Mouse (Mus musculus): ENCODE measurements around the gene Samhd1.

The Samhd1 gene

DNA sequence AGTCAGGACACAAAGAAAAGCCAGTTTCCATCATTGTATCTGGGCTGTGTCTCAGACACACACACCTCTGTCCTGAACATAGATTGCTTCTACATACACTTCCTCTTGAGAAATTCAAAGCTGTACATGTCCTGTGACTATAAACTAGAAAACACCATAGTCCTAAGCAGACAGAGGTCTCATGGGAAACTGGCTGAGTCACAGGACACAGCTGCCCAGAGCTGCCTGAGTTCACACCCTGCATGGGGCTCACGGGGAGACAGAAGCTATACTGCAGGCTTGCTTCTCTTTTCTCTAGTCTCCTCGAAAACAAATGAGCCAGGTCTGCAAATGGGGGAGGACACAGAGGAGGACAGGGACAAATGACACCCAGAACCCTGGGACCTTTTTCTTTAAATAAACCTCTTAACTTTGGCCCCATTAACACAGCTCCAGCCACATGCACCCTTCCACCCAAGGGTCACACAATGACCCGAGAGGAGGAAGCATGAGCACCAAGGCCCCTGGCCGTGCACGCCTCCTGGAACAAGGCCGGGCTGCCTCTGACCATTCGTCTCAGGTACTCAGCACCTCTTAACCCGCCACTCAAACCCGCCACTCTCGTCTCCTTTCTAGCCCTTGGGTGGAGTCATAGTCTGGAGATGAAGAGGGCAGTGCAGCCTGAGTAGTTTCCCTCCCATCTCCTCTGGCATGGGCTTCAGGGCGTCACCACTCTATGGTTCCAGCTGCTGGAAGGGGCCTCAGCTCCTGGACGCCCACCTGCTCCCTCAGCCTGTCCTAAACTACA is 35.3 kb downstream of the Samhd1 start:
- no peak for DNase-seq (ENCODE audit: low spot score)

DNA sequence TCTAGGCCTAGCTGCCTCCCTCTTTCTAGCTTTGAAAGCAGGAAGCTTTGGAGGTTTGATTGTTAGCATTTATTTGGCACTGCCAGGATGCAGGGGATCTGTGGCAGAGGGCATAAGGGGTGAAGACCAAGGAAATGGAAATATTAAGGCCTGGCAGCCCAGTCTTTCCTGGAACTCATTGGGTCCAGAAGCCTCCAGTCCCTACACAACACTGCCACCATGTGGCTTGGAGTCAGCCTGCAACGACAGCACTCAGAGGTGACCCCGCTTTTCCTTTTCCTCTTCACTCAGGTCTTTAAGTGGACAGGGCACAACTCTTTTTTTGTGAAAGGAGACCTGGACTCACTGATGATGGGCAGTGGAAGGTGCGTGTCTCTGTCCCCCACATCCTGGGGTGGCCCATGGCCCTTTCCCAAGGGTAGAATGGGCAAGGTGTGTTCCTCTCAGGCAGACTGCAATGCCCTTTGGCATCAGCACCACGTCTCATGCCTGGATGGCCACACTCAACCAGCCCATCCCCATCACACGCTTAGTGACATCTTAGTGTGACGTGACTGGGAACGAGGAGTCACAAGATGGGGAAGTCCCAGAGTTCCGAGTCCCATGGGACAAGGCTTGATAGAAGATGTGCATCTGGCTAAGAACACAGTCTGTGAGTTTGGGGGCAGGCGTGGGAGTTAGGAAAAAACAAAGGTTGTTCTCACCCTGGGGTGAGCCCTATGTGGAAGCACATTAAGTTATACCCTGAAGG is 39.9 kb downstream of the Samhd1 start:
- DNase-seq (ENCODE audit: low spot score): no peak

DNA sequence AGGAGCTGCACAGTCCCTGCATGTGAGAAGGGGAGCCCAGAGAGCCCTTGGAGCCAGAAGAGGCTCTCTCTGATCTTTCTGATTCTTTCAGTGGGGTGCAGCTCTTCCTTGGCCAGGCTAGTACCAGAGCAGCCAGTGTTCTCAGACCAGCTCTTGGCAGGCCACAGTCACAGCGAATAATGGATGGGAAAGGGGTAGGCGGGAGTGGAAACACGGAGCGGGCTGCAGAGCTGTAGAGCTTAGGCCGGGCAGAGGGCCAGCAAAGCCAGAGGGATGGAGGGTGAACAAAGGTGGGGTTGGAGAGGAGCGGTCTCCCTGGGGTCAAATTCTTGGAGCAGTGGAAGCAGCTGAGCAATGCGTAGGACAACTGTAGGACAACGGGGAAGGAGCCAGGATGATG is 43.0 kb downstream of the Samhd1 start:
- no peak for DNase-seq (ENCODE audit: low spot score)

DNA sequence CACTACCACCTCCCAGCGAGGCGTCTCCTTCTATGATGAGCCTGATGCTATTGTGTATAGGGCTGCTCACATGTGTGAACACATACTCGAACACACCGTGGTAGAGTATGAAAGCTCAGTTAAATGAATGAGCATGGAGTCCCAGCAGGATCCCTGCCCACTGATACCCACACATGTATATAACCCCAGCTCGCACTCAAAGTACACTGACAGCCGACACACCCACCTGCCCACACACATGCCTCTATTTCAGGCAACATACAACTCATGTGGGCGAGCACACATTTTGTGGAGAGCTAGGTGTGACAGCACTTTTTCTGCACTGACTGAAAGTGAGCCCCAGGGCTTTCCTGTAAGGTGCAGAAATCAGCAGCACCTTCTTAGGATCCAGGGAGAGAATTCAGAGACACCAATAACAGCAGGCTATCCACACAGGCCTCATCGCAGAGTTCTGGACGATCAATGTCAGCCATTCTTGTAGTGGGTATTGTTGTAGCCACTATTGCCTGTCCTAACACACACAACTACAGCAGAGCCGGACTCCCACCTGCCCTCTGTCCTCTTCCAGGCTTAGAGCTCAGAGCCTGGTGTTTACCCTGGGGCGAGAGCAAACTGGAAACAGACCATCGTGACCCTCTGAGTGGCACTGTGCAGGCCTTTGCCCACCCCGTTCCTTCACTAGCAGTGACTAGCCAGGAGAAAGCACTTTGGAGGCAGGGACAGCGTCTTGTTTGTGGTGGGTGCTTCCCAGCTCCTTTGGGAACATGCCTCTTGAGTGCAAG is 47.3 kb downstream of the Samhd1 start:
- no peak for DNase-seq (ENCODE audit: low spot score)

DNA sequence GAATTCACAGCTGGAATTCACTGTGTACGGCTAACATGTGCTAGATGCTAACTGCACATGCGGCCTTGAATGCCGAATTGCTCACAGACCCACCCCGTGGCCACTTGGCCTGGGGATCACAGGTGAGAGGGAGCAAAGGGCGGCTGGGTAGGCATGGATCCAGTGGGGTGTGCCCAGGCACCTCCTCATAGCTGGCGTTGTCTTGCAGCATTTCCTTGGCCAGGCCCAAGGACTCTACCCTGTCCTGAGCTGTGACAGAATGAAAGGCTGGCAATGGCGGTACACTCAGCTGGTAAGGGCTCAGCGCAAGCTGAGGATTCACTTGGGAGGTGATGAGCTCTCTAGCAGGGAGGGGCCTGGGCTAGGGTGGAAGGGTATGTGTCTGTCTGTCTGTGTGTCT is 48.3 kb downstream of the Samhd1 start, which contains the start of gene Tldc2:
Gene Tldc2 (plus strand): TSS at position 260 of the 400 bp plus-strand sequence.
- DNase-seq (ENCODE audit: low spot score): no peak

DNA sequence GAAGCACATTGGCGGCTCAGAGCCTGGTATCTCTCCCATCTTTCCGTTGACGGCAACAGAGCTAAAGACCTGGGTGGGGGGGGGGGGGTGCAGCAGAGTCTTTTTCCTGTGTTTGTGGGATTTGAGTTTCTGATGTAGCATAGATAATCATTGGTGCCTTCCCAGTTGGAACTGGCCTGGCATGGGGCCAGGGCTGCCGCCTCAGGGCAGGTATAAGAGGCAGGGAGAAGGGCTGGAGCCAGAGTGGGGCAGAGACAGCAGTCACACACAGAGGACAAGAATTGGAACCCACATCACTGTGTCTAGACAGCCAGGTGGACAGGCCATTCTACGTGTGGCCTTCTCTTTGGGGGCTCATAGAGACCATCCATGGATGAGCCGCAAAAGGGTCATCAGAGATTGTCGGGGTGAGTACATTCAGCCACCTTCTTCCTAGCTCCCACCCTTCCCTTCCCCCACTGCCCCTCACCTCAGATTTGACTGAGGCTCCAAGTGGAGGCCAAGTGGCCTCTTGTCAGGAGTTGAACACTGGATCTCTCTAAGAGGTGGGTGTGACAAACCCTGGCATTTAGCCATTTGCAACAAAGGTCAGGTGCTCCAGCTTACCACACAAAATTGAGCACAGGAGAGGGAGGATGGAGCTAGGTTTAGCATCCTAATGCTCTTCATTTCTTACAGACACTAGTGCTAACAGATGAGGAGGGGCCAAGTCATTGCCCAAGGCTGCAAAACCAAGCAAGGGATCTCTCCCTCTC is 50.1 kb downstream of the Samhd1 start:
- DNase-seq (ENCODE audit: low spot score): no peak

DNA sequence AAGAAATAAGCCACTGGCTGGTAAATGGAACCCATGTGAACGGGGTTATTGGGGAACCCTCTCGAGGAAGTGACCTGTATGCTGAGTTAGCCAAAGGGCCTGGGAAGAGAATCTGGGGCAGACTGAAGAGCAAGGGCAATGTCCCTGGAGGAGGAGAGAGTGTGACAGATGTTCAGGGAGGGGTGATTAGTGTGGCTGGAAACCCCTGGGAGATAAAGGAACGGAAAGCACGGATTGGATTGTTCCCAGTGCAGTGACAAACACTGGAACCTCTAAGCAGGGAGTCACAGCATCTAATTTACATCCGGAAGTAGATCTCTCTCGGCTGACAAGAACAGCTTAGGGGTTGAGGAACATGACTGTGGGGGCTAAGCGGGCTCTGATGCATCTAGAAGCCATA is 53.1 kb downstream of the Samhd1 start:
- no peak for DNase-seq (ENCODE audit: low spot score)

DNA sequence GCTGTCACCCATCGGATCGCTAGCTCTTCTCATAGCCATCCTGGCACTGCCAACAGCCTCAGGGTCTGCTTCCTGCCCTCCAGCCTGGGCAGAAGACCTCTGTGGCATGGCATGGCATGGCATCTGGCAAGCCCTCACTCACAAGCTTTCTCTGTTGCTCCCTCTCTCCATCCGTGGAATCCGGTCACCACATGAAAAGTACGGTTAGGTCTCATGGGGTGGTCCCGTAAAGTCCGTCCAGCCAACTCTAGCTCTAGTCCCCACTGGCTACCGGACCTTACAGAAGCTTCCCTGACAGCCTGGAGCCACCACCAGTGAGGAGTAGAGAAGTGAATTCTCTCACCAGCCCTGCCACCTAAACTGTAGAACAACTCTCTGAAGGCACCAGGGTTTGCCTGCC is 53.7 kb downstream of the Samhd1 start:
- no peak for DNase-seq (ENCODE audit: low spot score)

DNA sequence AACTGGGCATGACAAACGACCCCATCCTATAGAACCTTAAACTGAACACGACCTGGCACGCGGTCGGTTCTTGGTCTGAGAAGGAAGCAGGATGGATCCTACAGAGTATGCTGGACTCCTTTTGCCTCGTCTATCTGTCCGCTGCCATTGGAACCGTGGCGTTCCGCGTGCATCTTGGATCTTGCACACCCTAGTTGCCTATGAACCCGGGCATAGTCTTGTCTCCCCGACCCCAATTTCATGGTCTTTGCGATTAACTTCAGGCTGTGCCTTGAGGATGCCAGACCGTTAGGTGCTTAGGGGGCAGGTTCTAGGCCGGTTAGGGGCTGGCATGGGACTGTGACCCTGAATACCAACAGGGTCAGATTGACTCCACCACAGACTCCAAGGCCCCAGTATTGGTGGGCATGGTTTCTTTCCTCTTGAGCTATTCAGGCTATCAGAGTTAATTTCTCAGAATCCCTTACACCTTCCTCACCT is 55.3 kb downstream of the Samhd1 start:
- DNase-seq (ENCODE audit: low spot score): no peak

DNA sequence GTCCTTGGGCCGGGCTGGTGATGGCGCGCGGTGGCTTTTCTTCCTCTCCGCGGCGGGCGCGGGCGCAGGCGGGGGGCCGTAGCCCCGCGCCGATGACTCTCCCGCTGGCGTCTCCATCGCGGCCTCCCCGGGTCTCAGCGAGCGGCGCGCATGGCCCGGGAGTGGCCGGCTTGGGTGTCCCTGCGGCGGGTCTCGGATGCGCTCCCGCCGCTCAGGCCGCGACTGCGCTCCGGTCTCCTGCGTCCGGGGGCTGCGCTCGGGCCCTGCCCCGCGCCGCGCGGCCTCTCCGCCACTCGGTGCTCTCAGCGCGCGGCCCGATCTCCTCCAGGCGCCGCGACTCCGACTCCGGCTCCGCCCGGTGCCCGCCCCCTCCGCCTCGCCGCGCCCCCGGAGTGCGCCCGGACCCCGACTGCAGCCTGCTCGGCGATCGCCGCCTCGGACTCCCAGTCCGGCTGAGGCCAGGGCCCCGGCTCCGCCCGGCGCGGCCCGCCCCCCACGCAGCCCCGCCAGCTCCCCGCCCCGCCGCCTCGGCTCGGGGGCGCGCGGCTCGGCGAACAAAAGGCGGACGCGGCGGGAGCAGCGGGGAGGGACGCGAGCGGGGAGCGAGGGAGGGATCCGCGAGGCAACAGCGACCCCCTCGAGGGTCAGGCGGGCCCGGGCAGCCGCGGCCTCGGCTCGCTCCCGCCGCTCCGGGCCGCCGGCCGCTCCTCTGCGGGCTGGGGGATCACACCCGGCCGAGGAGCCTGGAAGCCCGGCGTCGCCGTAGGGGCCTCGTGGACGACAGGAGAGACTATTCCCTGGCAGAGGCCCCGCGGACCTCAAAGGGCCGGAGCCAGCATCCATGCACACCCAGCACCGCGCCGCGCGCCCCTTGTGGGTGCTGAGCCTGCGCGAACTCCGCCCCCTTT is 56.0 kb downstream of the Samhd1 start, which contains the start of gene Soga1:
Gene Soga1 (minus strand): TSS at position 462 of the 908 bp plus-strand sequence.
- DNase-seq (ENCODE audit: low spot score): peak; percentile 7

DNA sequence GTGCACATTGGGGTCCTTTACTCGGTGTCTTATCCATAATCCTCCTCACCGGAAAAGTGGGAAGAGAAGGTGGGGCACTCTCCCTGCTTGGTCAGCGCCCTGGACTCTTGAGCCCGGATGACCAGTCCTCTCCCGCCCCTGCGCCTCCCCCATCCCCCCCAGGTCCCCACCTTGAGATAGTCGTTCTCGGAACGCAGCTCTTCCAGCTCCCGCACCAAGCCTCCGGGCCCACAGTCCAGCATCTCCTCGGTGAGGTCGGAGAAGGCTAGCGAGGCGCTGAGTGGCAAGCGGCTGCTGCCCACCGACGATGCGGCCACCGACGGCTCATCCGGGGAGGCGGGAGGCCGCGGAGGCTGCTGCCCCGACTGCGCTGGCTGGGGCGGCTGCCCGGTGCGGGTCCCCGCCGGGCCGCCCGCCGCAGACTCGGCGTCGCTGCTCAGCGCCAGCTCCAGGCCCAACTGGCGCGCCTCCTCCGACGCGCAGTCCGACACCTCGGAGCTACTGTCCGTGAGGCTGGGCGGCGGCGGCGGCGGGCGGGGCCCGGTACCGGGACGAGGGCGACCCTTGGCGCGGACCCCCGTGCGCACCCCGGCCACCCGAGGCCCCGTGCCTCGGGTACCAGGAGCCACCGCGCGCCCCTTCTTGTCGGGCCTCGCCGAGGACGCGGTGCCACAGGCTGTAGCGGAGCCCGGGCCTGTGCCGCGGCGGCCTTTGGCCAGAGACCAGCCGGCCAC is 56.8 kb downstream of the Samhd1 start:
- no peak for DNase-seq (ENCODE audit: low spot score)

DNA sequence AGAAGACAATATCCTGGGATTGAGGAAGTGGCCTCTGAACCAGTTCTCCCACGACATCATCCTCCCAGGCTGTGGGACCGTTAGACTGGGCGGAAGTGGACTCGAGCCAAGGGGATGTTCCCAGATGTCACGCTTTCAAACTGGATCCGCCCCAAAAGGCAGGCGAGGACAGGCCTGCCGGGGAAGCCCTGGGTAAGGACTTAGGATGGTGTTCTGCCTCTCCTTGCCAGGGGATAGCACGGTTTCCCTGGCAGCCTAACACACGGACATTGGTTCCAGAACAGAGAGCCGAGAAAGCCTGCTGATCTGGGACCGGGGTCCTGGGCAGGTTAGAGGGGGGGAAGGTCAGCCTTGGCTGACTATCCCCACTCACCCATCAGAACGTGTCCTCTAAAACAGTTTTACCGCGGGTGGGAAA is 57.4 kb downstream of the Samhd1 start:
- DNase-seq (ENCODE audit: low spot score): no peak

DNA sequence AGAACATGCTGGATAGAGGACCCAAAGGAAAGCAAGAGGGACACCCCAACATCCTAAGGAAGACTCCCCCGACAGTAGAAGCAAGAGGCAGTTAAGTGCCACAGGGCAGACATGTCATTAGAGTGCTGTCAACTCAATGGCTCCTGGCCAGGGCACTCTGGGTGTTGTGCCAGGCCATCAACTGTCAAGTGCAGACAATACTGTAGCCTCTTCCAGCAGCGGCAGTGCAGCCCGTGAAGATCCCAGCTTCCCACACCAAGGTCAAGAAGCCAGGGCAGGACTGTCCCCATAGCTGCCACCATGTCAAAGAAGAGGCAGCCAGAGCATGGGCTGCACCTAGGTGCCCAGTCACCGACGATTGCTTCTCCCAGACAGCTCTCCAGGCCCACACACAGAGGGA is 57.9 kb downstream of the Samhd1 start:
- no peak for DNase-seq (ENCODE audit: low spot score)

DNA sequence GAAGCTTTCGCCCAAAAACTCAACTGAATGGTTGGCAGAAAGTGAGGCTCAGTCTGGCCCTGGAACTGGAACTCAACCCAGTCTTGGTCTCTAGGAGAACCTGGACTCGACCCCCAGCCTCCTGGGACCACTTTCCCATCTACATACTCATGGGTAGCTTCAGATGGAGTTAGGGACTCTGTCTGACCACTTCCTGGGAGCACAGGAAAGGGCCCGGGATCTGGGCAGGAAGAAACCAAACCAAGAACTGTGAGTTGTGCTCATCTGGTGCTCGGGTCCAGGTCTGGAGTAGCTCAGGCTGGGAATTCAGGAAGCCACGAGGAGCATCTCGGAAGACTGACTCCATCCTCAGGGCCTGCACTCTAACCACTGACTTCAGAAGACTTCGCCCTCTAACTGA is 58.5 kb downstream of the Samhd1 start:
- no peak for DNase-seq (ENCODE audit: low spot score)

DNA sequence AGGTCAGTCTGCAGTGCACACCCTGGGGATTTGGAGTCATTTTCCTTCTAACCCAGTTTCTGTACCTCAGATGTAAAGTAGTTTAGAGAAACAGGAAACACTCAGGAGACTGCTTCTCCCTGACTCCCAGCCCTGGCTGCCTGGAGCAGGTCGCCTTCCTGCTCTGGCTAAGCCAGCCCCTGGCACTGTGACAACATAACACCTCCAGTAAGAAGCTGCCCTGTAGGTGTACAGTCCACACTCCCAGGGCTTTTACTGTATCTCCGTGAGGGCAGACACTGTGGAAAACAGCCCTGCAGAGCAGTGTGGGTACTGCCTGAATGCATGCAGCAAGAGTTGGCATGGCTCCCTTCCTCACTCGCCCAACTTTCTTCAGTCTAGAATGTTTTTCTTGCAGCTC is 59.4 kb downstream of the Samhd1 start:
- DNase-seq (ENCODE audit: low spot score): no peak

DNA sequence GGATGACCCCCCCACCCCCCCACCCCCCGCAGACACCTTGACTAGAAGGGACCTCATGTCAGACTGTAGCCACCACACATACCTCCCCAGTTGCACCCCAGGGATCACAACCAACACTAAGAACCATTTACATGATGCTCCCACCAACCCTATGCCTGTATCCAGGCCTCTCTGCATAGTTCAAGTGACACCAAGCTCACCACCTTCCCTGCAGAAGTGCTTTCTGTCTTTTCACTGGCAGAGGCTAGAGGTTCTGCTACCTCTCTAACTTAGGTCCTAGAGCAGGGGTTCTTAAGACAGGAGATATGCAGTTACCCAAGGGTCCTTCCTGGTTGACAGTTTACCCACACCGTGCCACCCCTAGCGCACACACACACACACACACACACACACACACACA is 59.8 kb downstream of the Samhd1 start:
- DNase-seq (ENCODE audit: low spot score): no peak

DNA sequence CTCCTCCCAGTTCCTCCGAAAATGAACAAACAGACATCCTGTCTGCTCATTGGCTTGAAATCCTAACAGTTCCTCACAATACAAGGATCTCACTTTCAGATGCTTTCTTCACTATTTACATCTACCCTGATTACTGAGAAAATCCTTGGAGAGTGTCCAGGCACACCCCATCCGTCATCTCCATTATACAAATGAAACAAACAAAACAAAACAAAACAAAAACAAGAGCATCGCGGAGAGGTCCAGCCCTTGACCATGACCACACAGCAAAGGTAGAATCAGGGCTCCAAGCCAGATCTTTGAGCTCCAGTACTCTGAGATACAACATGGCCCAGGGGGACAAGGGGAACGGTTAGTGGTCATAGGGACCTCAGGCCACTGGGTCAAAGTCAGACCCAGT is 60.3 kb downstream of the Samhd1 start:
- no peak for DNase-seq (ENCODE audit: low spot score)

DNA sequence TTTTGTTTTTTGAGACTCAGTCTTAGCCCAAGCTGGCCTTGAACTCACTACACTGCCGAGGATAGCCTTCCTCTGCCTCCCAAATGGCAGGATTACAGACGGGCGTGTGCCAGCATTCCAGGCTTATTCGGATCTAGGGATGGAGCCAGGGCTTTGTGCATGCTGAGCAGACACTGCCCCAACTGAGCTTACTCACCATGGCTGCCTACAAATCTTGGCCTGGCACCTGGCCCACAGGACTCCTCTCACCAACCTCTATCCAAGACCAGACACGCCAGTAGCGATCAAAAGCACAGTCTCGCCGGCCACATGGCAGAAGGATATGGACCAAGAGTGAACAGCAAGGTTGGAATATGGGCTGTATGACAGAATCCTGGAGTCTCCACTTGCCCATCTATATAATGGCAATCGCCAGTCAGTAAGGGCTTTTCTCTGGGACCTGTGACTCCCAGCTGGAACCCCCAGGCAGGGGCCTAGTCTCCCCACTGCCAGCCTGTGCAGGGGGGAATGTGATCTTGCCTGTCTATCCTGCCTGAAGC is 60.8 kb downstream of the Samhd1 start:
- no peak for DNase-seq (ENCODE audit: low spot score)

DNA sequence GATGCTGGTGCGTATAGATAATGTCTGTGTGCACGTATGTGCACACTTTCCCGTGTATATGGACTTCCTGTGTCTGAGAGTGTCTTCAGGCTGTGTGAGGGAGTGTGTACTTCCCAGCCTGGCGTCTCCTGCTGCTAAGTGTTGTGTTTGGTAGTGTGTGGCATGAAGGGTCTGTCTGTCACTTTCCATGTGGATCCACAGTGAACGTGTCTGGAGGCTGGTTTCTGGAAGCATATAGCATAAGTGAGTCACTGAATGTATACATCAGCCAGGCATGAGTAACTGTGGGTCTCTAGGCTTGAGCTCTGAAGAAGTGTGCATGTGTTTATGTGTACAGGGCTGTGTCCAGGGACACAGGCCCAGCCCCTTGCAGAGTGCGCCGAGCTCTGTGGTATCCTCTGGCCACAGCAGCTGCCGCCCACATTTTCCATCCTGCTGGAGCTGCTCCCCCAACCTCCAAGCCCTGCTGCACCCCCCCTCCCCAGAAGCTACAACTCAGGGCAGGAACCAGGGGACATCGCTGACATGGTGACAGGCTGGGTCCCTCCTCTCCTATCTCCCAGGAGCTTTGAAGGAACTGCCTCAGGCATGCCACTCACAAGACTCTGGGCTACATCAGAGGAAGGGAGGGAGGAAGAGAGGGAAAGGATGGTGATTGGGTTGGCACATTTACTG is 61.5 kb downstream of the Samhd1 start:
- no peak for DNase-seq (ENCODE audit: low spot score)
